Mouse (Mus musculus): ENCODE data around the gene Homer1. TPM values are rescaled to one million over a fixed set of nuclear protein-coding genes. Genes with fewer than 3 reads are reported as not detected.
A peak's percentile ranks its signal among the peaks of the same experiment; 100 is the strongest.

The Homer1 gene
- polyA plus RNA-seq, 1 experiment: 4.4 TPM

- H3K4me1 ChIP-seq (ENCODE audit: control insufficient read depth, insufficient read depth, low read length): peaks cover 1% of the 10 kb centered on the region; the same call in 1 of the 2 replicates
- no peak overlapping the region for H3K4me3 ChIP-seq (replicated peaks; ENCODE audit: control insufficient read depth, low read depth, low read length)
- TF ChIP-seq CTCF (IDR thresholded peaks at IDR 0.05; ENCODE audit: control insufficient read depth, insufficient read depth, low read length): no peak
- no peak for TF ChIP-seq POLR2A (IDR thresholded peaks at IDR 0.05; ENCODE audit: borderline replicate concordance, control insufficient read depth, low read depth, low read length)
- H3K27ac ChIP-seq (ENCODE audit: control insufficient read depth, insufficient read depth, low read depth, low read length, poor library complexity): no peak overlapping the region
- 80% methylated on average over 5 of the region's 5 CpGs for WGBS
Measured at GRCm38 (mm10) chr13:93342641-93343040, 43.2 kb downstream of the Homer1 start.

GRCm38 (mm10) chr13:93344395-93344794, 45.0 kb downstream of the Homer1 start:
- WGBS: 65% methylated on average over 1 of the region's 1 CpGs
- TF ChIP-seq CTCF (IDR thresholded peaks at IDR 0.05; ENCODE audit: control insufficient read depth, insufficient read depth, low read length) (no peak), POLR2A (IDR thresholded peaks at IDR 0.05; ENCODE audit: borderline replicate concordance, control insufficient read depth, low read depth, low read length) (no peak)
- no peak overlapping the region for H3K4me3 ChIP-seq (replicated peaks; ENCODE audit: control insufficient read depth, low read depth, low read length)
- peaks cover 1% of the 10 kb centered on the region; the same call in 1 of the 2 replicates for H3K4me1 ChIP-seq (ENCODE audit: control insufficient read depth, insufficient read depth, low read length)
- H3K27ac ChIP-seq (ENCODE audit: control insufficient read depth, insufficient read depth, low read depth, low read length, poor library complexity): no peak overlapping the region

GRCm38 (mm10) chr13:93345854-93346253, 46.4 kb downstream of the Homer1 start:
- peaks cover 1% of the 10 kb centered on the region; the same call in 1 of the 2 replicates for H3K4me1 ChIP-seq (ENCODE audit: control insufficient read depth, insufficient read depth, low read length)
- TF ChIP-seq POLR2A (IDR thresholded peaks at IDR 0.05; ENCODE audit: borderline replicate concordance, control insufficient read depth, low read depth, low read length) (no peak), CTCF (IDR thresholded peaks at IDR 0.05; ENCODE audit: control insufficient read depth, insufficient read depth, low read length) (no peak)
- no peak overlapping the region for H3K4me3 ChIP-seq (replicated peaks; ENCODE audit: control insufficient read depth, low read depth, low read length)
- WGBS: 66% methylated on average over 3 of the region's 3 CpGs
- no peak overlapping the region for H3K27ac ChIP-seq (ENCODE audit: control insufficient read depth, insufficient read depth, low read depth, low read length, poor library complexity)

GRCm38 (mm10) chr13:93352030-93352429, 52.6 kb downstream of the Homer1 start:
- no peak overlapping the region for H3K27ac ChIP-seq (ENCODE audit: control insufficient read depth, insufficient read depth, low read depth, low read length, poor library complexity)
- 79% methylated on average over 2 of the region's 2 CpGs for WGBS
- no peak for TF ChIP-seq CTCF (IDR thresholded peaks at IDR 0.05; ENCODE audit: control insufficient read depth, insufficient read depth, low read length)
- TF ChIP-seq POLR2A (IDR thresholded peaks at IDR 0.05; ENCODE audit: borderline replicate concordance, control insufficient read depth, low read depth, low read length): no peak

GRCm38 (mm10) chr13:93354420-93355278, 55.2 kb downstream of the Homer1 start:
- Histone ChIP-seq H3K4me3 (replicated peaks; ENCODE audit: control insufficient read depth, low read depth, low read length) (no peak overlapping the region), H3K4me1 (ENCODE audit: control insufficient read depth, insufficient read depth, low read length) (peaks cover 1% of the 10 kb centered on the region; the same call in 1 of the 2 replicates), H3K27ac (ENCODE audit: control insufficient read depth, insufficient read depth, low read depth, low read length, poor library complexity) (no peak overlapping the region)
- no peak for TF ChIP-seq POLR2A (IDR thresholded peaks at IDR 0.05; ENCODE audit: borderline replicate concordance, control insufficient read depth, low read depth, low read length)
- WGBS: 31% methylated on average over 7 of the region's 7 CpGs

More at GRCm38 (mm10) chr13:93352030-93352429, 52.6 kb downstream of the Homer1 start:
- Histone ChIP-seq H3K4me3 (replicated peaks; ENCODE audit: control insufficient read depth, low read depth, low read length) (no peak overlapping the region), H3K4me1 (ENCODE audit: control insufficient read depth, insufficient read depth, low read length) (peaks cover 1% of the 10 kb centered on the region; the same call in 1 of the 2 replicates)

- peaks cover 1% of the 10 kb centered on the region; the same call in 1 of the 2 replicates for H3K4me1 ChIP-seq (ENCODE audit: control insufficient read depth, insufficient read depth, low read length)
- no peak overlapping the region for H3K27ac ChIP-seq (ENCODE audit: control insufficient read depth, insufficient read depth, low read depth, low read length, poor library complexity)
- peak overlapping the region; percentile 35 for H3K4me3 ChIP-seq (replicated peaks; ENCODE audit: control insufficient read depth, low read depth, low read length)
- TF ChIP-seq POLR2A (IDR thresholded peaks at IDR 0.05; ENCODE audit: borderline replicate concordance, control insufficient read depth, low read depth, low read length): no peak
- no peak for TF ChIP-seq CTCF (IDR thresholded peaks at IDR 0.05; ENCODE audit: control insufficient read depth, insufficient read depth, low read length)
- WGBS: 3% methylated on average over 6 of the region's 6 CpGs
Measured at GRCm38 (mm10) chr13:93355279-93355587, 55.8 kb downstream of the Homer1 start.

- no peak overlapping the region for H3K4me3 ChIP-seq (replicated peaks; ENCODE audit: control insufficient read depth, low read depth, low read length)
- no peak overlapping the region for H3K27ac ChIP-seq (ENCODE audit: control insufficient read depth, insufficient read depth, low read depth, low read length, poor library complexity)
- H3K4me1 ChIP-seq (ENCODE audit: control insufficient read depth, insufficient read depth, low read length): peaks cover 1% of the 10 kb centered on the region; the same call in 1 of the 2 replicates
- TF ChIP-seq POLR2A (IDR thresholded peaks at IDR 0.05; ENCODE audit: borderline replicate concordance, control insufficient read depth, low read depth, low read length) (no peak), CTCF (IDR thresholded peaks at IDR 0.05; ENCODE audit: control insufficient read depth, insufficient read depth, low read length) (no peak)
- 87% methylated on average over 1 of the region's 1 CpGs for WGBS
Measured at GRCm38 (mm10) chr13:93358522-93358921, 59.1 kb downstream of the Homer1 start.

GRCm38 (mm10) chr13:93367555-93367954, 68.1 kb downstream of the Homer1 start:
- Histone ChIP-seq H3K4me1 (ENCODE audit: control insufficient read depth, insufficient read depth, low read length) (no peaks in the 10 kb centered on the region), H3K27ac (ENCODE audit: control insufficient read depth, insufficient read depth, low read depth, low read length, poor library complexity) (no peak overlapping the region), H3K4me3 (replicated peaks; ENCODE audit: control insufficient read depth, low read depth, low read length) (no peak overlapping the region)
- WGBS: 68% methylated on average over 5 of the region's 5 CpGs
- TF ChIP-seq CTCF (IDR thresholded peaks at IDR 0.05; ENCODE audit: control insufficient read depth, insufficient read depth, low read length): no peak
- TF ChIP-seq POLR2A (IDR thresholded peaks at IDR 0.05; ENCODE audit: borderline replicate concordance, control insufficient read depth, low read depth, low read length): no peak
